Mouse (Mus musculus) heart, postnatal 0 days (tissue): ENCODE results near the gene Zcwpw1.

Source experiments
- CTCF ChIP-seq: IDR thresholded peaks from 2 replicates; pipeline ENCODE4 v1.5.1; 2016; ENCODE audit warnings: antibody characterized with exemption, control low read depth, low read depth
- EP300 ChIP-seq: IDR thresholded peaks from 2 replicates; pipeline ENCODE4 v1.6.1; 2016; ENCODE audit warnings: antibody characterized with exemption, low read depth

DNA sequence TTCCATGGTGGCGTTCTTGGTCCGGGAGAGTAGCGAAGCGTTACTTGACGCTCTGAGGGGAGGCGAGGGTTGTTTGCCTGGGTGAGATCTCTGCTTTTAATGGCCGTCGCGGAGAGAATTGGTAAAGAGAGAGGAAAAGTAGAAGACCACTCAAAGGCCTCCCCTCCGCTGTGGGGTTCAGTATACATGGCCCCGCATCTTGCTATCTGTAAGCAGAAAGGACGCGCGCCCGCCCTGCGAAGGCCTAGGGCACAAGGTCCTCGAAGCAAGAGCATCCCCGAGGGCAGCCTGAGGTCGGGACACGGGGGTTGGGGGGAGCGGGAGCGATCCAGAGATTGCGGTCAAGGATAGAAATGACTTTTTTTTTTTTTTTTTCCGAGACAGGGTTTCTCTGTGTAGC is 573 bp downstream of the Zcwpw1 start:
- no peak for TF ChIP-seq CTCF
- TF ChIP-seq EP300, result no peak
